Mouse (Mus musculus): ENCODE measurements at regions not wholly inside any gene's neighbourhood (a gene's known extent, or its start where the extent isn't known, plus 50 kb on each side); places are given as distances from the start of the nearest gene placed in this dataset.

DNA sequence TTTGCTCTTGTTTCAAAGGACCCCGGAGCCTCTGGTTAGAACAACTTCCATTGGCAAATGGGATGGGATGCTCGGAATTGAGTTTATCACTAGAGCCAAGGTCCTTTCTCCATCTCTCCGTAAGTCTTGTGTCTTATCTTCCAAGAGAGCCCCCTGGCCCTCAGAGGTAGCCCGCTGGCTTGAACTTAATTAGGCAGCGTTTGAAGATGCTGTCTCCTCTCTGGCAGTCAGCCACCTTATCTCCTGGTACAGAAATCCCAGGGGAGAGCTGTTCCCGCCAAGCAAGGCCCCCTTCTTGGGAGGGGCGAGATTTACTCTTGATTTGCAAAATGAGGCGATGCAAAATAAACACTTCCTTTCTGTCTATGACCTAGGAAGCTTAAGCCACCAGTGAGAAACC, 395.2 kb upstream of the Kazn start:
- Histone ChIP-seq H3K4me2 (ENCODE audit: low read depth, low read length) (no peak overlapping the region), H3K36me3 (ENCODE audit: control insufficient read depth, insufficient read depth, low read length) (no peaks in the 10 kb centered on the region), H3K27ac (ENCODE audit: low read length) (no peak overlapping the region), H3K4me3 (replicated peaks; ENCODE audit: low read length) (no peak overlapping the region), H3K9ac (ENCODE audit: low read length) (no peak overlapping the region), H3K9me3 (replicated peaks; ENCODE audit: control insufficient read depth, low read length) (no peaks in the 10 kb centered on the region), H3K27me3 (ENCODE audit: control insufficient read depth, insufficient read depth, low read length) (no peaks in the 10 kb centered on the region), H3K4me1 (ENCODE audit: control insufficient read depth, insufficient read depth, low read length) (peaks cover 10% of the 10 kb centered on the region; the same call in 1 of the 2 replicates)
- ATAC-seq (ENCODE audit: insufficient read depth, low FRiP score) = no peak
- 46% methylated on average over 8 of the region's 8 CpGs for WGBS

- Histone ChIP-seq H3K4me3 (replicated peaks; ENCODE audit: low read length) (no peak overlapping the region), H3K9me3 (replicated peaks; ENCODE audit: control insufficient read depth, low read length) (no peaks in the 10 kb centered on the region)
- no peak for ATAC-seq (ENCODE audit: insufficient read depth, low FRiP score)
Observed at GRCm38 (mm10) chr4:142633667-142634350, 394.6 kb upstream of the Kazn start.

DNA sequence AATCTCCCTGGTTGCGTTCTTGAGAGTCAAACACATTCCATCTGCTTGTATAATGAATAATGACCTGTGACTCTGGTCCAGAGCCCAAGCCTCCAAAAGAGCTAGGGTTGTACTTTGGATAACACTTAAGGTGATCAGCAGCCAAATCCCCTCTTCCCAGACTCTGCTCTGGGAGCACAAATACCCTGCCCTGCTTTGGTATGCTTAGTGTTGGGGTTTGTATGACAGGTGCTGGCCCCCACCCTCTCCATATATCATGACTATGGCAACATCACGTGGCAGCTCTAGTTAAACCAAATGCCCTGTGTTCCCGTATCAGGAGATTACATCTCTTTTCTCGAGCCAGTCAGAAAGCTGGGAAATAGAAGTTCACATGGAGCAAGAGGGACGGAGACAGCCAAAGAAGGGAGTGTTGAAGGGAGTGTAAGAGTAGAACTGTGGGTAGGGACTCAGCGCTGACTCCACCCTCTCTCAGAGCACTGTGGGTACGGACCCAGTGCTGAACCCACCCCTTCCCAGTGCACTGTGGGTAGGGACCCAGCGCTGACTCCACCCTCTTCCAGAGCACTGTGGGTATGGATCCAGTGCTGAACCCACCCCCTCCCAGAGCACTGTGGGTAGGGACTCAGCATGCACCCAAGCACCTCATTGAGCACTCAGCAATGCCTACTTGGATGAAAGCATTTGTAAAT, 387.4 kb upstream of the Kazn start:
- H3K9me3 ChIP-seq (replicated peaks; ENCODE audit: control insufficient read depth, low read length) = no peaks in the 10 kb centered on the region
- H3K27me3 ChIP-seq (ENCODE audit: control insufficient read depth, insufficient read depth, low read length) = no peaks in the 10 kb centered on the region
- WGBS = 42% methylated on average over 8 of the region's 8 CpGs
- no peak overlapping the region for H3K4me3 ChIP-seq (replicated peaks; ENCODE audit: low read length)
- H3K27ac ChIP-seq (ENCODE audit: low read length) = no peak overlapping the region
- H3K36me3 ChIP-seq (ENCODE audit: control insufficient read depth, insufficient read depth, low read length) = no peaks in the 10 kb centered on the region
- H3K4me2 ChIP-seq (ENCODE audit: low read depth, low read length) = no peak overlapping the region
- ATAC-seq (ENCODE audit: insufficient read depth, low FRiP score) = peak; percentile 71
- no peaks in the 10 kb centered on the region for H3K4me1 ChIP-seq (ENCODE audit: control insufficient read depth, insufficient read depth, low read length)
- no peak overlapping the region for H3K9ac ChIP-seq (ENCODE audit: low read length)

More at GRCm38 (mm10) chr4:142633667-142634350, 394.6 kb upstream of the Kazn start:
- Histone ChIP-seq H3K36me3 (ENCODE audit: control insufficient read depth, insufficient read depth, low read length) (no peaks in the 10 kb centered on the region), H3K27ac (ENCODE audit: low read length) (peak overlapping the region; percentile 3; the same call in 1 of the 2 replicates), H3K27me3 (ENCODE audit: control insufficient read depth, insufficient read depth, low read length) (no peaks in the 10 kb centered on the region), H3K4me2 (ENCODE audit: low read depth, low read length) (no peak overlapping the region), H3K4me1 (ENCODE audit: control insufficient read depth, insufficient read depth, low read length) (peaks cover 10% of the 10 kb centered on the region; the same call in 1 of the 2 replicates), H3K9ac (ENCODE audit: low read length) (no peak overlapping the region)
- 66% methylated on average over 13 of the region's 13 CpGs for WGBS

GRCm38 (mm10) chr4:142625456-142625855, 386.3 kb upstream of the Kazn start:
- H3K27ac ChIP-seq (ENCODE audit: low read length) = no peak overlapping the region
- no peaks in the 10 kb centered on the region for H3K36me3 ChIP-seq (ENCODE audit: control insufficient read depth, insufficient read depth, low read length)
- H3K9ac ChIP-seq (ENCODE audit: low read length) = no peak overlapping the region
- H3K4me1 ChIP-seq (ENCODE audit: control insufficient read depth, insufficient read depth, low read length) = no peaks in the 10 kb centered on the region
- H3K4me2 ChIP-seq (ENCODE audit: low read depth, low read length) = no peak overlapping the region
- no peak overlapping the region for H3K4me3 ChIP-seq (replicated peaks; ENCODE audit: low read length)
- ATAC-seq (ENCODE audit: insufficient read depth, low FRiP score) = no peak
- WGBS = 47% methylated on average over 3 of the region's 3 CpGs
- H3K27me3 ChIP-seq (ENCODE audit: control insufficient read depth, insufficient read depth, low read length) = no peaks in the 10 kb centered on the region
- no peaks in the 10 kb centered on the region for H3K9me3 ChIP-seq (replicated peaks; ENCODE audit: control insufficient read depth, low read length)

DNA sequence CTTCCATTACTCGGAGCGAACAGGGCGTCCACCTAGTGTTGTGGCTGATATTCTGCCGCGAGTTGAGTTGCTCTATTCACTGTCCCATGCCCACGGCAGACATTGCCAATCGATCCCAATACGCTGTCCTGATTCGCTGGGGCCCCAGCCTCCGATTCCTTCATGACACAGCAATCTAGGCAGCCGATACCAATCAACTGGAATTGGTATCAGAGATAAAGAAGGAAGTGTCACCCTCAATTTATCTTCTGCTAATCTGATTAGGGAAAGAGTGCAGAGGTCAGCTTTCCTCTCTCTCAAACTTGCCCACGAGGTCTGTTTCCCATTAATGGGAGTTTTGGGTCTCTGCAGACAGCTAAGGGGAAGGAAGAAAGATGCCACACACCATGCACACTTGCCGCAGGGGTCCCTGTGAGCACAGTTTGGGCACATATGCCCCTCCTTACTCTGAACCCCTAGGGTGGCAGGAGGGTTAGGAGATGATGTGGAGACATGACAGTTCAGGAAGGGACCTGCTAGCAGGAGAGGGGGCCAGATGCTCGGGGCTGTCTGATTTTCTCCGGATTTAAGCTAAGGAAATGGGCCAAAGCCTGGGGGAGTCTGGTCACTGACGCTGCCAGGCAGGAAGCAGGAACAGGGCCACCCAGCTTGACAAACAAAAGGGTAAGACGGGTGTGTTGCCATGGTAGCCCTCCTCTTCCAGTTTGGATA, 383.1 kb upstream of the Kazn start:
- H3K27me3 ChIP-seq (ENCODE audit: control insufficient read depth, insufficient read depth, low read length) = no peaks in the 10 kb centered on the region
- no peak for ATAC-seq (ENCODE audit: insufficient read depth, low FRiP score)
- no peaks in the 10 kb centered on the region for H3K36me3 ChIP-seq (ENCODE audit: control insufficient read depth, insufficient read depth, low read length)
- WGBS = 41% methylated on average over 17 of the region's 17 CpGs
- H3K4me2 ChIP-seq (ENCODE audit: low read depth, low read length) = no peak overlapping the region
- H3K9me3 ChIP-seq (replicated peaks; ENCODE audit: control insufficient read depth, low read length) = no peaks in the 10 kb centered on the region
- no peak overlapping the region for H3K27ac ChIP-seq (ENCODE audit: low read length)
- H3K4me1 ChIP-seq (ENCODE audit: control insufficient read depth, insufficient read depth, low read length) = no peaks in the 10 kb centered on the region
- no peak overlapping the region for H3K4me3 ChIP-seq (replicated peaks; ENCODE audit: low read length)
- H3K9ac ChIP-seq (ENCODE audit: low read length) = no peak overlapping the region

DNA sequence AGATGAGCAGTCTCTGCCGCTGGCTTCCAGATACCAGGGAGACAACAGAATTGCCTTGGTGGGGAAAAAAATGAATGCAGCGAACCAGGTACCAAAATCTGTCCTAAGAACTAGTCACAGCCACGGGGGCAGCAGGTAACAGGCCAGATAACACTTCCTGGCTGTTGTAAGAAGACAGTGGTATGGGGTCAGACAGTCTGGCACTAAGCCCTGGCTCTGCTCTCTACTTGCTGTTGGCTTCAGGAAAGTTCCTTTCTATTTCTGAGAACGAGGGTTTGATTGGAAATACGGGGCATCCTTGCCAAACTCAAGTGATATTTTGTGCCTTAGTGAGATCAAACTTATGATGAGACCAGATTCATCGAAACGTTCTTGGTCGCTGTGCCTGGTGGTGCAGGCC, 380.2 kb upstream of the Kazn start:
- H3K27ac ChIP-seq (ENCODE audit: low read length) = no peak overlapping the region
- no peaks in the 10 kb centered on the region for H3K9me3 ChIP-seq (replicated peaks; ENCODE audit: control insufficient read depth, low read length)
- H3K4me2 ChIP-seq (ENCODE audit: low read depth, low read length) = no peak overlapping the region
- WGBS = 69% methylated on average over 8 of the region's 8 CpGs
- no peaks in the 10 kb centered on the region for H3K27me3 ChIP-seq (ENCODE audit: control insufficient read depth, insufficient read depth, low read length)
- no peak overlapping the region for H3K4me3 ChIP-seq (replicated peaks; ENCODE audit: low read length)
- H3K4me1 ChIP-seq (ENCODE audit: control insufficient read depth, insufficient read depth, low read length) = no peaks in the 10 kb centered on the region
- no peaks in the 10 kb centered on the region for H3K36me3 ChIP-seq (ENCODE audit: control insufficient read depth, insufficient read depth, low read length)
- no peak overlapping the region for H3K9ac ChIP-seq (ENCODE audit: low read length)
- ATAC-seq (ENCODE audit: insufficient read depth, low FRiP score) = no peak

- ATAC-seq (ENCODE audit: insufficient read depth, low FRiP score) = no peak
- no peaks in the 10 kb centered on the region for H3K9me3 ChIP-seq (replicated peaks; ENCODE audit: control insufficient read depth, low read length)
- no peak overlapping the region for H3K4me3 ChIP-seq (replicated peaks; ENCODE audit: low read length)
- no peak overlapping the region for H3K9ac ChIP-seq (ENCODE audit: low read length)
- no peaks in the 10 kb centered on the region for H3K36me3 ChIP-seq (ENCODE audit: control insufficient read depth, insufficient read depth, low read length)
- H3K4me2 ChIP-seq (ENCODE audit: low read depth, low read length) = no peak overlapping the region
- H3K27ac ChIP-seq (ENCODE audit: low read length) = no peak overlapping the region
- WGBS = 20% methylated on average over 4 of the region's 4 CpGs
- no peaks in the 10 kb centered on the region for H3K27me3 ChIP-seq (ENCODE audit: control insufficient read depth, insufficient read depth, low read length)
- H3K4me1 ChIP-seq (ENCODE audit: control insufficient read depth, insufficient read depth, low read length) = no peaks in the 10 kb centered on the region
Observed at GRCm38 (mm10) chr4:142618770-142619169, 379.6 kb upstream of the Kazn start.

DNA sequence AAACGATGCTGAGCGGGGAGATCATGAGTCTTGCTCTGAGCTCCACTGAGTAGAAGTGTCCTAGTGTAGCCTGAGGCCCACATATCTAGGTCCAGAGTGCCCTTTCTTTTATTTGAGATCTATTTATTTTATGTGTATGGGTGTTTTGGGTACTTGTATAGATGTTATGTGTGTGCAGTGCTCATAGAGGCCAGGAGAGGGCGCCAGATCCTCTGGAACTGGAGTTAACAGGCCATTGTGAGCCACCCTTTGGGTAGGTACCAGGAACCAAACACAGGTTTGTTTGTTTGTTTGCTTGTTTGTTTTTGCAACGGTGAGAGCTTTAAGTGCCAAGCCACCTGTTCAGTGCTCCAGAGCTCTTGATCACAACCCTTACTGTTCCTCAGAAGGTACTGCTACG, 378.5 kb upstream of the Kazn start:
- Histone ChIP-seq H3K4me2 (ENCODE audit: low read depth, low read length) (no peak overlapping the region), H3K9me3 (replicated peaks; ENCODE audit: control insufficient read depth, low read length) (no peaks in the 10 kb centered on the region), H3K4me3 (replicated peaks; ENCODE audit: low read length) (no peak overlapping the region), H3K4me1 (ENCODE audit: control insufficient read depth, insufficient read depth, low read length) (no peaks in the 10 kb centered on the region), H3K27ac (ENCODE audit: low read length) (no peak overlapping the region), H3K9ac (ENCODE audit: low read length) (no peak overlapping the region), H3K27me3 (ENCODE audit: control insufficient read depth, insufficient read depth, low read length) (no peaks in the 10 kb centered on the region), H3K36me3 (ENCODE audit: control insufficient read depth, insufficient read depth, low read length) (no peaks in the 10 kb centered on the region)
- 70% methylated on average over 5 of the region's 5 CpGs for WGBS
- ATAC-seq (ENCODE audit: insufficient read depth, low FRiP score) = no peak

- H3K9ac ChIP-seq (ENCODE audit: low read length) = no peak overlapping the region
- no peaks in the 10 kb centered on the region for H3K36me3 ChIP-seq (ENCODE audit: control insufficient read depth, insufficient read depth, low read length)
- ATAC-seq (ENCODE audit: insufficient read depth, low FRiP score) = no peak
- 81% methylated on average over 7 of the region's 7 CpGs for WGBS
- no peaks in the 10 kb centered on the region for H3K27me3 ChIP-seq (ENCODE audit: control insufficient read depth, insufficient read depth, low read length)
- no peak overlapping the region for H3K27ac ChIP-seq (ENCODE audit: low read length)
- H3K4me3 ChIP-seq (replicated peaks; ENCODE audit: low read length) = no peak overlapping the region
- H3K4me1 ChIP-seq (ENCODE audit: control insufficient read depth, insufficient read depth, low read length) = no peaks in the 10 kb centered on the region
- H3K9me3 ChIP-seq (replicated peaks; ENCODE audit: control insufficient read depth, low read length) = no peaks in the 10 kb centered on the region
- no peak overlapping the region for H3K4me2 ChIP-seq (ENCODE audit: low read depth, low read length)
Observed at GRCm38 (mm10) chr4:142616901-142617300, 377.7 kb upstream of the Kazn start.

Data from stomach, embryonic 16.5 days (tissue).